Comparison of ENCODE assay signal across 8 mouse cellular contexts in genomic region chr12:55820661-55821314, GRCm38 (mm10). TPM values are rescaled to one million over a fixed set of nuclear protein-coding genes. Genes with fewer than 3 reads are reported as not detected.
DNase-seq lines count a peak whose midpoint lies in the region; ATAC-seq and TF ChIP-seq lines count a peak whose summit lies in the region.

Gene Ralgapa1 (minus strand): TSS chr12:55821167.

- no peaks in the 10 kb centered on the region for H3K9me3 ChIP-seq in MEL (replicated peaks; ENCODE audit: insufficient read depth, low read length)
- H3K9me3 ChIP-seq in lung, embryonic 16.5 days (ENCODE audit: control insufficient read depth, low read length): no peaks in the 10 kb centered on the region

- peak within 1 kb of the TSS; percentile 92 for H3K9ac ChIP-seq in MEL (ENCODE audit: control insufficient read depth, low read depth, low read length, poor library complexity, severe bottlenecking)
- H3K9ac ChIP-seq in lung, embryonic 16.5 days (ENCODE audit: low read length): peak within 1 kb of the TSS; percentile 97

- TF ChIP-seq POLR2A in MEL (IDR thresholded peaks at IDR 0.05; ENCODE audit: control insufficient read depth in 1 of 2, insufficient read depth in 1 of 2, low read depth in 1 of 2, low read length in 2 of 2, poor library complexity in 1 of 2): peak; percentile 61 to 84
- TF ChIP-seq POLR2A in cerebellum, adult 2 months (IDR thresholded peaks at IDR 0.05; ENCODE audit: borderline replicate concordance, insufficient read depth, low read length): peak; percentile 70; the same call in 1 of the 2 replicates

- H3K79me2 ChIP-seq in MEL (ENCODE audit: control insufficient read depth, insufficient read depth, low read length, poor library complexity): peaks cover 26% of the 10 kb centered on the region

- peaks cover 0 to 18% of the 10 kb centered on the region in 2 experiments; a peak in 2 of 4 replicates for H3K36me3 ChIP-seq in MEL (ENCODE audit: control insufficient read depth in 1 of 2, insufficient read depth in 2 of 2, low read length in 2 of 2)
- H3K36me3 ChIP-seq in lung, embryonic 16.5 days (ENCODE audit: control insufficient read depth, insufficient read depth, low read length): no peaks in the 10 kb centered on the region

- under 1% methylated on average over 77 of the region's 78 CpGs for WGBS in cerebellum, adult 2 months
- whole genome bisulfite sequencing in lung, embryonic 16.5 days: under 1% methylated on average over 61 of the region's 78 CpGs

- peak within 1 kb of the TSS; percentile 84 to 87 for H3K4me3 ChIP-seq in MEL (ENCODE audit: control insufficient read depth in 1 of 2, insufficient read depth in 1 of 2, low read depth in 2 of 2, low read length in 2 of 2)
- peak within 1 kb of the TSS; percentile 69 for H3K4me3 ChIP-seq in cerebellum, adult 2 months (replicated peaks; ENCODE audit: insufficient read depth, low read depth, low read length)
- H3K4me3 ChIP-seq in lung, embryonic 16.5 days (ENCODE audit: low read length): peak within 1 kb of the TSS; percentile 95

- no peak for TF ChIP-seq RAD21 in MEL (IDR thresholded peaks at IDR 0.05; ENCODE audit: low read depth, low read length)

- H3K4me2 ChIP-seq in lung, embryonic 16.5 days (ENCODE audit: low read depth, low read length): peak within 1 kb of the TSS; percentile 64

- DNase-seq in MEL (ENCODE audit: low read depth, low spot score): peak; percentile 94
- peak; percentile 88 for DNase-seq in cerebellum, adult 2 months
- DNase-seq in forelimb bud, embryonic 11.5 days (ENCODE audit: low read depth, low spot score): peak; percentile 97
- peak; percentile 77 for DNase-seq in layer of hippocampus, adult 9-10 months (ENCODE audit: low spot score)
- DNase-seq in ovary, postnatal 10 days (ENCODE audit: low spot score): peak; percentile 67
- DNase-seq in thymus, postnatal 10 days (ENCODE audit: low spot score in 2 of 2): peak; percentile 85 to 89

- TF ChIP-seq EP300 in MEL (IDR thresholded peaks at IDR 0.05; ENCODE audit: low read depth in 1 of 2, low read length in 2 of 2): no peak

- H3K4me1 ChIP-seq in MEL (ENCODE audit: control insufficient read depth in 1 of 2, insufficient read depth in 2 of 2, low read length in 2 of 2): peaks cover 2 to 5% of the 10 kb centered on the region in 2 experiments
- peaks cover 2% of the 10 kb centered on the region for H3K4me1 ChIP-seq in cerebellum, adult 2 months (ENCODE audit: control insufficient read depth, insufficient read depth, low read length)
- H3K4me1 ChIP-seq in lung, embryonic 16.5 days (replicated peaks; ENCODE audit: control insufficient read depth, insufficient read depth, low read length): no peaks in the 10 kb centered on the region; the same call in none of the 2 replicates

- TF ChIP-seq CTCF in MEL (IDR thresholded peaks at IDR 0.05 in 2 of 3, conservative IDR thresholded peaks at IDR 0.05 in 1 of 3; ENCODE audit: control insufficient read depth in 1 of 3, insufficient read depth in 1 of 3, low read depth in 2 of 3, low read length in 3 of 3, poor library complexity in 1 of 3, severe bottlenecking in 1 of 3): peak in 2 of 3 experiments; percentile 6; a peak in 3 of 6 replicates
- TF ChIP-seq CTCF in cerebellum, adult 2 months (IDR thresholded peaks at IDR 0.05; ENCODE audit: borderline replicate concordance, insufficient read depth, low read depth, low read length): no peak

- ATAC-seq in hematopoietic stem cell, adult 5-6 weeks (replicated peaks in 1 of 2; ENCODE audit: insufficient read depth in 1 of 2, low FRiP score in 2 of 2, low TSS enrichment in 1 of 2, low read depth in 1 of 2, poor library complexity in 2 of 2, severe bottlenecking in 2 of 2): peak; percentile 91 to 94
- ATAC-seq in lung, embryonic 16.5 days (ENCODE audit: low read depth): peak; percentile 96

- H3K27ac ChIP-seq in MEL (ENCODE audit: control insufficient read depth, low read depth, low read length): peak within 1 kb of the TSS; percentile 65
- peak within 1 kb of the TSS; percentile 67 for H3K27ac ChIP-seq in cerebellum, adult 2 months (ENCODE audit: insufficient read depth, low read length)
- peak within 1 kb of the TSS; percentile 94 for H3K27ac ChIP-seq in lung, embryonic 16.5 days (ENCODE audit: low read length)

- no peaks in the 10 kb centered on the region for H3K27me3 ChIP-seq in MEL (ENCODE audit: control insufficient read depth in 1 of 2, insufficient read depth in 2 of 2, low read length in 2 of 2)
- no peaks in the 10 kb centered on the region for H3K27me3 ChIP-seq in cerebellum, adult 2 months (ENCODE audit: control insufficient read depth, insufficient read depth, low read length)
- no peaks in the 10 kb centered on the region for H3K27me3 ChIP-seq in lung, embryonic 16.5 days (ENCODE audit: control insufficient read depth, insufficient read depth, low read depth, low read length)

TF ChIP-seq in MEL, 35 proteins besides CTCF, POLR2A, EP300 and RAD21:
- TF ChIP-seq TAL1 (IDR thresholded peaks at IDR 0.05; ENCODE audit: low read length) (no peak), SIN3A (IDR thresholded peaks at IDR 0.05; ENCODE audit: low read length) (no peak), MEF2A (IDR thresholded peaks at IDR 0.05; ENCODE audit: extremely low read depth, insufficient replicate concordance, low read depth, low read length, poor library complexity, severe bottlenecking) (no peak), ZKSCAN1 (IDR thresholded peaks at IDR 0.05; ENCODE audit: low read depth, low read length) (no peak), KAT2A (conservative IDR thresholded peaks at IDR 0.05; ENCODE audit: low read depth, low read length) (no peak; the same call in 1 of the 2 replicates), ZNF384 (IDR thresholded peaks at IDR 0.05; ENCODE audit: low read depth, low read length) (no peak), GATA1 (IDR thresholded peaks at IDR 0.05; ENCODE audit: low read depth, low read length) (no peak), TBP (IDR thresholded peaks at IDR 0.05; ENCODE audit: low read depth, low read length) (peak; percentile 59), ELF1 (IDR thresholded peaks at IDR 0.05; ENCODE audit: low read depth, low read length) (peak; percentile 46; the same call in 1 of the 2 replicates), MAZ (IDR thresholded peaks at IDR 0.05; ENCODE audit: low read depth, low read length) (no peak), MAX (IDR thresholded peaks at IDR 0.05; ENCODE audit: low read length) (0 out of 2 replicates have a peak, but pooled peaks have one; percentile 3), MYC (IDR thresholded peaks at IDR 0.05; ENCODE audit: low read depth, low read length) (0 out of 2 replicates have a peak, but pooled peaks have one; percentile 9), NRF1 (IDR thresholded peaks at IDR 0.05; ENCODE audit: insufficient read depth, low read depth, low read length, poor library complexity, severe bottlenecking) (no peak), MYB (IDR thresholded peaks at IDR 0.05; ENCODE audit: low read depth, low read length) (no peak), JUND (IDR thresholded peaks at IDR 0.05; ENCODE audit: low read depth, low read length) (no peak), ETS1 (IDR thresholded peaks at IDR 0.05; ENCODE audit: low read depth, low read length) (peak; percentile 84), MXI1 (IDR thresholded peaks at IDR 0.05; ENCODE audit: low read depth, low read length) (peak; percentile 27; the same call in 1 of the 2 replicates), NELFE (IDR thresholded peaks at IDR 0.05; ENCODE audit: low read depth, low read length) (peak; percentile 65), USF1 (IDR thresholded peaks at IDR 0.05; ENCODE audit: low read depth, low read length) (no peak), HCFC1 (IDR thresholded peaks at IDR 0.05; ENCODE audit: low read depth, low read length) (peak; percentile 75), UBTF (IDR thresholded peaks at IDR 0.05; ENCODE audit: borderline replicate concordance, insufficient read depth, low read depth, low read length) (peak; percentile 92; the same call in 1 of the 2 replicates), MAFK (IDR thresholded peaks at IDR 0.05; ENCODE audit: borderline replicate concordance, low read depth, low read length) (no peak), RCOR1 (IDR thresholded peaks at IDR 0.05; ENCODE audit: low read depth, low read length) (no peak), GABPA (IDR thresholded peaks at IDR 0.05; ENCODE audit: low read depth, low read length) (peak; percentile 94; the same call in 1 of the 2 replicates)

RNA-seq across cellular contexts. Expression of gene Ralgapa1, which starts in this region (rescaled TPM):
- total RNA-seq in MEL (2012; rRNA removed): 14.1 and 17.8 TPM in 2 replicates
- polyA plus RNA-seq in MEL (2012; ENCODE audit: insufficient read depth in 1 of 2, insufficient read length in 2 of 2, low read depth in 1 of 2, low replicate concordance in 2 of 2, missing spikeins in 1 of 2): 100 to 1,000 TPM in 1 of 2 experiments, 10 to 100 TPM in 1; 29.7 to 111 TPM
- polyA plus RNA-seq in cerebellum, adult 2 months (2012; rRNA removed): 56.6 and 58.0 TPM in 2 replicates
- 50.8 and 62.3 TPM in 2 replicates for total RNA-seq in hematopoietic stem cell, adult 5-6 weeks (2017)
- 13.6 and 13.8 TPM in 2 replicates for polyA plus RNA-seq in lung, embryonic 16.5 days (2015; fragmentation: Nextera tagmentation; extraction: Ambion mirVana)

Comparison
In these comparisons a context has a peak if more than half of its experiments do, and no peak if none do; other contexts are left out.
1. Peak in every context shown above with its lines: DNase-seq, ATAC-seq, H3K4me3 ChIP-seq and H3K27ac ChIP-seq.